Mouse (Mus musculus): ENCODE measurements around the gene Diexf.

Diexf gene

DNA sequence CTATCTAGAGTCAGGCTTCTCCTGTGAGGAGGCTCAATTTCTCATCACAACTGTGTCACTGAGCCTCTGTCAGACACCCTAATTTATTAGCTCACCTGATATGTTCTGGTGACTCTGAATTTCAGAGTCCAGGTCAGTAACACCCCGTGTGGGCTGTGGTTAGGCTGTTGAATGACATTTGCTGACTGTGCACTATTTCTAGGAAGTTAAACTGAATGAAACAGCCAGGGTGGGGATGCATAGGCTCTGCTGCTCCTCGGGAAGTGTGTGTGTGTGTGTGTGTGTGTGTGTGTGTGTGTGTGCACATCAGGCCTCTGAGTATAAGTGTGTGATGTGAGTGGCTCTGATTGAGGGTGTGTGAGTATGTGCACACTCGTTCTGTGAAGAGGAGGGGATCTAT, 8.6 kb upstream of the Diexf start:
- no peak for DNase-seq (ENCODE audit: inconsistent ontology term)

DNA sequence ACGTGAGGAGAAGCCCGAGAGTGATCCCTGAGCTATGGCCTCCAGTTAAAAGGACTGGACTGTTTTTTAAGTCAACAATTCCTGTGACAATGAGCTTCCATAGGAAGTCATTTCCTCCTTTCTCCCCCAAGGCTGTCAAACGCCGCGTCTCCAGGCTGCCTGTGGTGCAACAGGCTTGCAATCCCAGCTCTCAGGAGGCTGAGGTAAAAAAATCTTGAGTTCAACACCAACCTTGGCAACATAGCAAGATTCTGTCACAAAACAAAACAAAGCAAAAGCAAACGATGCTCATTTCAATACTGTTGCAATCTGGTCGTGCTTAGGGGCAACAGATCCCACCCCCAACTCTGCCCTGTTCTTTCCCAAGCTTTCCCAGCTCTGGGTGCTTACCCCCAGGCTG, 8.0 kb upstream of the Diexf start:
- DNase-seq (ENCODE audit: inconsistent ontology term): no peak

DNA sequence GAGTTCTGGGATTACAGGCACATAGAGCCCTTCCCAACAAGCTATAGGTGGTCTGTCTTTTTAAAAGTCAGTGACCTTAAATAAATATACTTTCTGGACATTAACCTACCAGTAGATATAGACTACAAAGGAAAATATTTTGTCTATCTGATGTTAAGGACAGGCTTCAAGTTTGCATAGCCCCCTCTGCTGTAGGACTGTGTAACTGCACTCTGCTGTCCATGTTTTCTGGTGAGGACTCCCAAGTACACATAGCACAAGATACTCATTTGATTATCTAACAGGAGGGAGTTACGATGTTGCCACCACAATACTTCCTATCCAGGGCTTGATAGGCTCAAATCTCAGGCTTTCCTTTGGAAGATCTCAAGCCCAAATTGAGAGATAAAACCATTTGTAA, 3.7 kb upstream of the Diexf start:
- no peak for DNase-seq (ENCODE audit: inconsistent ontology term)

DNA sequence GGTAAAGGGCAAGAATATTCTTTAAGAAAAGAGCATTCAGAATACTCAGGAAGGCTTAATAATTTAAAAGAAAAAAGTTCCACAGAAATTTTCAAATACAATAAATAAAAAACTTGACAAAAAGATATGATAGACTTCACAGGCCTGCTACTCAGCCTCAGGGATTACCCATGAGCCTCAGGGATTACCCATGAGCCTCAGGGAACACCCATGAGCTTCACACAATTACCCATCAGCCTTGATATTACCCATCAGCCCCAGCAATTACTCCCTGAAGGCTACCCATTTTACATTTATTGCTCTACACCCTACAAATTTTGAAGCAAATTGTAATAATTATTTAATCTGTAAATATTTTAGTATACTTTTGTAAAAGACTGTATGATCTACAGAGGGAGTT, 2.3 kb upstream of the Diexf start:
- DNase-seq (ENCODE audit: inconsistent ontology term): no peak

DNA sequence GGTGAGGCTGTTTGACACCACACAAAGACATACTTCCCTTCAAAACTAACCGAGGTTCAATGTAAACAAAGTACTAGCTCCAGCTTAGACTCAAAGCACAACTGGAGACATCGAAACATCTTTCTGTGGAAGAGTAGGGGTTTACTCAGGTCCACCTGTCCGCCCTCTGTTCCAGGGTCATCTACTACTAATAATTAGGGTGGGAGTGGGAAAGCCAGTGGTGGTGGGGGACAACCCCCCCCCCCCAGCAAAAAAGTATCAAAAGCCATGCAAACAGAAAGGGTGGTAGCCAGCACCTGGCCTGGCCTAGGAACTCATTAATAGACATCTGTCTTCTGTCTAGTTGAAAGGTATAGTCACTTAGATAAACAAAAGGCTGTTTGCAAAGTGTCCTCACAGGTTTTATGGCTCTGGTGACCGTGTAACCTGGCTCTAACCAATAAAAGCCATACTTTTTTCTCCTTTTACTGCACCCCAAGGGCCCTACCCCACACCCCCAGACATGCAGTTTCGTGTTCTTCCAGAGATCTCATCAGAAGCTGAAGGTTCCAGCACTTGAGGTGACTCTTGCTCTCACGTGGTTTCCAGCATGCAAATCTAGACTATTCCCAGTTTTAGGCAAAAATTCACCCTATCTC, 1.4 kb upstream of the Diexf start:
- DNase-seq (ENCODE audit: inconsistent ontology term): no peak

DNA sequence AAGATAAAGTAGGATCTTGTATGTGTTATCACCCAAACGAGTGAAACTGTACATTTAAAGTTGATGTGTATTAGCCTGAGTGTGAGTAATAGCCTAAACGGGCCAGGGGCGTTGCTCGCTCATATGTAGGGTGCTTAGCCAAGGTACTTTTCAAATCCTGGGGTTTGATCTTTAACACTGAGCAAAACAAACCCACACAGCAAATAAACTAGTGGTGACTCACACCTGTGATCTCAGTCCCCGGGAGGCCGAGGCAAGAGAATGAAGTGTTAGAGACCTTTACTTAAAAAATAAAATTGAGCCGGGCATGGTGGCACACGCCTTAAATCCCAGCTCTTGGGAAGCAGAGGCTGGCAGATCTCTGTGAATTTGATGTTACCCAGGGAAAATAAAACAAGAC, 767 bp upstream of the Diexf start:
- DNase-seq (ENCODE audit: inconsistent ontology term): no peak

DNA sequence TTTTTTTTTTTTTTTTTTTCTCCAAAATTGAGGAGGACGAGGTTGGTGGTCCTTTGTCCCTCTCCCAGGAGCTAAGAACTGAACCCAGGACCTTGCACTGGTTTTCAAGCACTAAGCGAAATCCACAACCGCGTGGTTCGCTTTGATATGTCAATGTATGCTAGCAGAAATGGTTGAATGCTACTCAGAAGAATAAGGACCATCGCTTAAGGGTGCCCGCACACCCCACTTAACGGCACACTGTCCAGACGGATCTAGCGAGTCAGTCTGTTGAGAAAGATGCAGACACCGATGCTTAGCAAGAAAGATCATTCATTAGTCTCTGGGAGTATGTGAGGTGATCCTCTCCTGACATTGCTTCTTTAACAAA, 369 bp upstream of the Diexf start:
- no peak for DNase-seq (ENCODE audit: inconsistent ontology term)

DNA sequence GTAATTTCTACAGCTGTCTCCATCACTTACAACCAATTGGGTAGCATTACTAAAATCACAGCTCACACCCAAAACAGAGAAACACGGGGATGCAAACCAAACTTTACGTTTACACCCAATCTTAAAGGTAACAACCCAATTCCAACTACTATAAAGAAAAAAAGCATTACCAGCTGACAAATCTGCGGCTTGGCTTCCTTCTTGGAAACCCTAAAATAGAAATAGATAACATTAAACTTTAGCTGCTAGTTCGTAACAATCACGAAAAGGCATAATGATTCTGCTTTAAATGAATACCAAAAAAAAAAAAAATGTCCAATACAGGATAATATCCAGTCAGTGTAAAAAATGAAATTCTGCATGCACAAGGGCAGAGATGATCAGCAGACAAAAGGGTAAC, 751 bp downstream of the Diexf start:
- no peak for DNase-seq (ENCODE audit: inconsistent ontology term)

DNA sequence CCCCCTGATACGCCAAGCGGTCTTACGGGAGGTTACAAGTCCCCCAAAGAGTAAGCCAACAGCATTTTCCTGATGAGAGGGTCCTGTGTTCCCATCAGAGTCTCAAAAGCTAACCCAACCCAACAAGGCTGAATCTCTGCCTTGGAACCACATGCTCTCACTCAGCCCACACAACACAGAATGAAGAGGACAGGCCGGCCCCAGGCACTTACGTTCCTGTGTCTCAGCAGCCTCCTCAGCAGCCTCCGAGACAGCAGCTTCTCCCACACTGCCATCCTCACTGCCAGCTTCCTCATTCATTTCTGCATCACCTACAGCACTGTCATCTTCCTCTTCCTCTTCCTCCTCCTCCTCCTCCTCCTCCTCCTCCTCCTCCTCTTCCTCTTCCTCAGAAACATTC, 2.0 kb downstream of the Diexf start:
- no peak for DNase-seq (ENCODE audit: inconsistent ontology term)

DNA sequence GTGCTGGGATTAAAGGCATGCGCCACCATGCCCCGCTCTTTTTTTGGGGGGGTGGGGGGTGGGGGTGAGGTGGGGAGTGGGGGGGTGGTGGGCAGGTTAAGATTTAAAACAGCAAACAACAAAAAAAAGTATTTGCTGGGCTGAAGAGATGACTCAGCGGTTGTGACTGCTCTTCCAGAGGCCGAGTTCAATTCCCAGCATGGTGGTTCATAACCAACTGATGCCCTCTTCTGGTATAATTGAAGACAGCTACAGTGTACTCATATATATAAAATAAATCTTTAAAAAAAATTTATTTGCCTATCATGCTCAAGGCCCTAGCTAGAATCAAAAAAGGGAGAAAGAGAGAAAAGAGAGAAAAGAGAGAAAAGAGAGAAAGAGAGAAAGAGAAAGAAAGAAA, 4.2 kb downstream of the Diexf start:
- DNase-seq (ENCODE audit: inconsistent ontology term): no peak

DNA sequence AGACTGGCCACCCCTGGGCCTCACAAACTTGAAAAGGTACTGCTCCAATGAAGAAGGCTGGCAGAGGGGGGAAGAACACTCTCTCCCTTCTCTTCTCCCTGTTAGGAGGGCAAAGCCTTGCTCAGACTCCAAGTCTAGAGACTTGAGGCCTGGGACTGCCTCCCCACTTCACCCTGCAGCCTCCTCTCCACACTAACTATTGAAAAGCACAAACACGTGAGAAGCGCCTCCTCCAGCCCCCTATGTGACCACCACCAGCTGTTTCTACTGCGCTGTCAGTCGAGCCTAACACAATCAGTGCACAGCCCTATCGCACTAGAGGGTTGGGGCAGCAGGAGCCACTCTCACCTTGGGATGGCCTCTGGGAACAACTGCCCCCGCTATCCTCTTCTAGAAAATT, 6.8 kb downstream of the Diexf start:
- DNase-seq (ENCODE audit: inconsistent ontology term): no peak

DNA sequence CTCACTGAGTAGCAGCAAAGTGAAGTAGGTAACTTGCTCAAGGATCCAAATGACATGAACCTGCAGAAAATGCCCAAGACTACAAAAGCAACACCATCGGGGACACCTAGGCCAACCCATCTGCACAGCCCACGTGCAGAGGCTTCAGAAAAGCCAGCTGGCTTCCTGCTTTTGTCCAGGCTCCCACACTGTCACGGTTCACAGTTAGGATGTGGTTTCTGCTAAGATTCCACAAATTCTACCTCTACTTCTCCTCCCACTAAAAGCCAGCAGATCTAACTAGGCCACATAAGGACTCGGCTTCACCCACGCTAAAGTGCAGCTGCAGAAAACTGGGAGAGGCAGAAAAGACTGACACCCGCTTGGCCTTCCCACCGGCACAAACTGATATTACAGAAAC, 7.3 kb downstream of the Diexf start:
- DNase-seq (ENCODE audit: inconsistent ontology term): peak; percentile 1

DNA sequence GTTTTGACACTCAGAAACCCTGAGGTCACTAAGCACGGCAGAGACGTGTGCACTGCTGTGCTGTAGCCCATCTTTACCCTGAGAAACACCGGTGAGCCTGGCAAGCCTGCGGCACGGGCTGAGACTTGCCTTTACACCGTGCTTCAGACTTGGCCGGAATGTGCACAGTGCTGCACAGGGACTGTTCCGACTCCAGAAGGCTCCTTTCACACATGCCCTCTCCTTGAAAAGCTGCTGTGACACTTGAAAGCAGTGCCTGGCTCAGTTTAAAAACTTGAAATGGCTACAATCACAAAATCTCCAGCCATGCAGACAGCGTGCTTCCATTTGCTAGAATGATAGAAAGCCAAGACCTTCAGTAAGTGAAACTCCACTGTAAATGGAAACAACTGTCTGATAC, 18.0 kb downstream of the Diexf start:
- no peak for DNase-seq (ENCODE audit: inconsistent ontology term)

DNA sequence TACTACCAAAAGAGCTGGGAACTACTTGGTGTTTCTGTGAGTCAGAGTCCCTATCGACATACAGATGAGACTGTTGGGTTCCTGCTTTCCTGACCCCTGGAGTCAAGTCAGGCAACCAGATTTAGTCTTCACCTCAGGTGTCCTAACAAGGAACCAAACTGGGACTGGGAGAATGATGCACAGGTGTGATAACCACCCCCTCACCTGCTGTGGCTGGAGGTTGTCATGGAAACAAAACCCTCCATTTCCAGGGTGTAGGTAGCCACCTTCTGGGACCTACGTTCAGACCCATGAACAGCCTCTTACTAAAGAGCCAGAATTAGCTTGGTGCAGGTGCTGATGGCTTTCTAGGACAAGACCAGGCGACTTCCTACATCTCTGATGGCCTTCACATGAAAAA, 27.1 kb downstream of the Diexf start:
- no peak for DNase-seq (ENCODE audit: inconsistent ontology term)

DNA sequence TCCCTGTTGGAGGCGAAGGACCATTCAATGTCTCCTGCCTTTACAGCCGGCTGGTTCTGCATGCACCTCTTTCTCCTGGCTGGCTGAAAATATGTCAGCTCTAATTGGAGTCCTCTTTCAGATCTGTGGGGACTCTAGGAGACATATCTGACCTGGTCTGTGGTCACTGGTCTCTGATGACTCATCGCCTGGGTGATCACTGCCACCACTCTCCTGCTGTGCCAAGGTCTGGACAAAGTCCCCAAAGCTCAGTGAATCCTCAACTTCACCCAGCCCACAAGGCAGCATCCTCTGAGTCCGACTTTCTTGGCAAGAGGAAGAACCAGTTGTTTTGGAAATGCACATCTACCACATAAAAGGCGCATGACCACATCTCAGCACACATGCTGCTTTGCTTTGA, 27.5 kb downstream of the Diexf start:
- peak; percentile 59 for DNase-seq (ENCODE audit: inconsistent ontology term)

DNA sequence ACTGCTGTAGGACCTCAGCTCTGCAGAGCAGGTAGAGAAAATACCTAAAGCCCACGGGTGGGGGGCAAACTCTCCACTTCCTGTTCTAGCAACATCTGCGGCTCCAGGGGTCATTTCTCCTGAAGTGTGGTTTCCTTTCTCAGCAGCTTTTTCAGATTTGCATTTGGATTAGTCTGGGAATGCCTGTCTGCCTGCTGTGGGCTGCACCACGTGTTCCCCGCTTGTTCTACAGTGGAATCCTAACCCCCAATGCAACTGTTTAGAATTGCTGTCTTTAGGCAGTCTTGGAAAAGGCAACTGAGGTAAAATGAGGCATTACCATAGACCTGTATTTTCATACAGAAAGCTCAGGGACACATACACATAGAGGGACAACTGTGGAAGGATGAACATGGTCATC, 28.0 kb downstream of the Diexf start:
- no peak for DNase-seq (ENCODE audit: inconsistent ontology term)

DNA sequence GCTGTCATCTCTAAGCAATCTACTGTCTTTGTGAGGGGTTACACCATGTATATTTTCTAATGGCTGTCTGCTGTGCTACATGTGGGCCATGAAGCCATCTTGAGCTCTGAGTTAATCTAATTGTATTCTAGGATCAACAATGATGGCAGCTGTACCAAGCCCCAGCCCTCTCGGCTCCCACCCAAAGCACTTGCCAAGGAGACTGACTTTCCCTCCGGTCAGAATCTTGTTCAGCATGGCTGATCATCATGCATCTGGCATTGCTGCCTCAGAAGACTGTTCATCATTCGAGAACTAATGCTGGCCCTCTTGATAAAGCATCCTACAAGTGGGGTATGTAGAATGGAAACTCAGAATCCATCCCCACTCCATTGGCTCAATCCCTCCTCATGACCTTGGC, 31.1 kb downstream of the Diexf start:
- DNase-seq (ENCODE audit: inconsistent ontology term): no peak

DNA sequence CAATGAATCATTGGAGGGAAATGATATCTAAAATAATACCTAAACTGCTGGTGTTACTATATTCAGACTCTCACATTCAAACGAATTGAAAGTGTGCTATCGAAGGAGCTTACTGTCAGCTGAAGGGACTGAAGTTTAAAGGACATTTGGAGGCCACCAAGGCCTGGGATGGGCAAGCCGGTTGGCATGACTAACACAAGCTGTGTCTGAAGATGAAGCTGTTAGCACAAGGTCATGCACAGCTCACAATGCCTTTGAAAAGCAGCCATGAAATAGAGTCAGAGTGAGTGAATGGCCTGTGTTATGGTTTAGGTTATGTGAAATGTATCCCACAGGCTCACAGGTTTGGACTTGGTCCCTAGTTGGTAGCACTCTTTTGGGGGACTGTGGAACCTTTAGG, 36.5 kb downstream of the Diexf start:
- no peak for DNase-seq (ENCODE audit: inconsistent ontology term)

DNA sequence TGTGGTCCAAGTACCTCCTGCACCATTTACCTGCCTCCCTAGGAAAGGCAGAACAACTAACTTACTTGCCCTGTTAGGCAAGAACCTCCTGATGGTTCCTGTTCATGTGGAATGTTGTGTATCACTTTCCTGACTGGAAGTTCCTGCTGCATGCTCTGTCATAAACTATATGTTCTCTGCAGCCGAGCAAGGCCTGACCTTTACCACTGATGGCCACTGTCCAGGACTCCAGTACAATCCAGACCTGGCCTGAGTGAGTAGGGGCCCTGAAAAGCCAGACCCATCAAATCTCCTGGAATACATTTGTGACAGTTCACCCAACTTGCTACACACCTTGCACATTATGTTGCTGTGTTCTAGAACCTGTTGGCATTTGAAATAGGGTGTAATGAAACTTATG, 37.3 kb downstream of the Diexf start:
- DNase-seq (ENCODE audit: inconsistent ontology term): no peak

DNA sequence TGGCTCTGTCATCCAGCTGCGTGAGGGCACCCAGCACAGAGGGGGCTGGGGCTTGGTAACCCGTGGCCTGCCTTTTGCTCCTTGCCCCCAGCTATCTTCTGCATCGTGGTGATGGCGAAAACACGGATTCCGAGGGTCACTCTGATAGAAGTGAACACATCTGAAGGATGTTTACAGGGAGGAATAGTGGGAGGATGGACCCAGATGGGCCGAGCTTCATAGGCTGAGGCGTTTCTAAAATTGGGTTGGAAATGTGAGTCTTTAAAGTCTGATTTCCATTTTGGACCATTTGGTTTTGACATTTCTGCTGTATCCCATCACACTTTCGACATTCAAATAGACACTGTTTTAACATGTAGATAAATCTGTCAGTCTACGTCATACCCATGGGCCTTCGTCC, 39.2 kb downstream of the Diexf start:
- DNase-seq (ENCODE audit: inconsistent ontology term): no peak

DNA sequence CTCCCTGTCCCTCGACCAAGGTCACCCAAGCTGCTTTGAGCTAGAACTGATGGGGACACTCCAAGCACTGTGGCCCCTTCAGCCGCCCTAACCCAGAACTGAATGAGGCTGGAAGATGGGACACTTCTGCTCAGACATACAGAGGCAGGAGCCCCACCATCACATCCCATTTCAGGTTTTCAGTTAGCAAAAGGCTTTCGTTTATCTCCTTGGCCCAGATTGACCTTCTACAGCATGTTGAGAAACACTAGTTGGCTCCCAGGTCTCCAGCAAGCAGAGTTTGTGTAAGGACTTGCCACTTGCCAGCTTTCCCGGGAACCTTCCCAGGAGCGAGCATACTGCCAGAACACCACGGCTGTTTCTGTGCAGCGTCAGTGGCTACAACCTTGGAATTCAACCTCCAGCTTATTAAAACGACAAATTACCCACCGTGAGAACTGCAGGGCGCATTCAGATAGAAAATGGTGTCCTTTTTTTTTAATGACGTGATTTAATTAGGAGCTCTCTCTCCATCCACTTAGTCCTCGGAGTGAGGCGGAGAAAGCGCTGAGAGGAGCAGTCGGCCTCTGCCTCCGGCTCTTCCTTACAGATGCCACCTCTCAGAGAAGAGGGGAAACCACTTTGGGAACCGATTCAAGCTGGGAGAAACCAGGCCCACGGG, 39.7 kb downstream of the Diexf start:
- peak; percentile 42 for DNase-seq (ENCODE audit: inconsistent ontology term)

DNA sequence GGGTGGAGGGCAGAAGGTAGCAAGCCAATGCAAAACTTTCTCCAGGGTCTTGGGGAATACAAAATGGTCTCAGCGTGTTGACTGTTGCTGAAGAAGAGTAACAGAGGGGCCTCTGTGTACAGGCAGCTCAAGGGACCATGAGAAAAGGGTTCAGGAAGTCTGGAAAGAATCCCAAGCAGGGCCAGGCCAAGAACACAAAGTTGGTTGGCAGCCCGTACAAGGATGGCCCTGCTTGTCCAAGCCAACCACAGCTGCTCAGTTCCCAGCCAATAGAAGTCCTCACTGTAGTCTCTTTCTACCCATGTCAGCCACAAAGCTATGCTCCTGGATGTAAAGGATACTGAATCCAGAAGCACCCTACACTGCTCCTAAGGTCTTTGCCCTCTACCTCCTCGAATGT, 40.4 kb downstream of the Diexf start:
- DNase-seq (ENCODE audit: inconsistent ontology term): no peak

DNA sequence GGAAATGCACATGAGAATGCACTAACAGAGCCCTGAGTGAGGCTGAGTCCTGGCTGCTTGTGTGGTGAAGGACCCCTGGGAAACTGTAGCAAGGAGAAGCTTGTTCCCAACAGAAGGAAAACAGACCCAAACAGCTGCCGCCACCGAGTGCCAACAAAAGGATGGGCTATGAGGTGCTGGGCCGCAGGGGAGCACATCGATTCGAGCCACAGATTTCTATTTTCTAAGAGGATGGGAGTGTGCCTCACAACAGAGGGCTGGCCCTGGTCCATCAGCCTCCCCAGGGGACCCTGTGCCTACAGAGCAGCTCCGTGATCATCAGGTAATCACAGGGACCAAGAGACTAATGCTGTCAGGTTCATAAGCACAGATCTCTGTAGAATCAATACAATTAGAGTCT, 40.9 kb downstream of the Diexf start:
- DNase-seq (ENCODE audit: inconsistent ontology term): no peak

DNA sequence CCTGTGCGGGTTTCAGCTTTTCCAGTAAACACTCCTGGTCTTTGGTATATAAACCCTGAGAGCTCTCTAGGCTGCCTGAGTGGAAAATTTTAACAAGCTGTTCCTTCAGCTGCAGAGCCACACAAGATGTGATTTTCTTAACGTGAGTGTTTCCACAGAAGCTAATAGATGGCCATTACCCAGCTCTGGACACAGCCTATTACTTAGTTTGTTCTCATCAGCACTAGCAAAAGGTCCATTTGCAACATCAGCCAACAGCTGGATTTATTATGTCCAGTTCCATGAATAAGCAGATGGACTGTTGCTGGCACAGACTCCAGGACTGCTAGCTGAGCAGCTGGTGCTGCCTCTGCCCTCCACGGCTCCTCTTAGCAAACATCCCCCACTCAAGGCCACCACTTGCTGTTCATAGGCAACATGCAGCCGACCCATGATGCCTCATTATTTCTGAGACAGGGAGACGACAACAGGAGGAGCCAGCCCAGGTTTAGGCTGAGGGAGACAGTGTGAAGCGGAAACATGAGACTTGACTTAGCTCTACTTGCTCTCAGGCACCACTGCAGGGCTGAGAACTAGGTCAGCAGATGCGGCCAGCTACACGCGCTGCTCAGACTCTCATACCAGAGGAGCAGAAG, 43.1 kb downstream of the Diexf start:
- no peak for DNase-seq (ENCODE audit: inconsistent ontology term)

Data from Muller cell, postnatal 12 days (primary cell).